Mouse (Mus musculus) kidney, embryonic 16.5 days (tissue): ENCODE measurements around the gene Rnf31. TPM values are rescaled to one million over a fixed set of nuclear protein-coding genes. Genes with fewer than 3 reads are reported as not detected.
A peak's percentile ranks its signal among the peaks of the same experiment; 100 is the strongest.

Experiments used
- ATAC-seq: fragments of 200-750 bp; cut with Nextera tagmentation; 2 replicates; pipeline ENCODE4 v1.8.0; 2017; ENCODE audit warnings: moderate TSS enrichment; ENCODE audit not compliant: low FRiP score, low TSS enrichment
- H3K27ac ChIP-seq: fragments of 300-500 bp; sonication (generic); 2 replicates; pipeline ENCODE4 v1.5.1; 2014; ENCODE audit warnings: low read length
- H3K27me3 ChIP-seq: fragments of 300-500 bp; sonication (generic); 2 replicates; pipeline ENCODE4 v1.6.1; 2014; ENCODE audit warnings: low read length, control low read depth, mixed read lengths; ENCODE audit not compliant: insufficient read depth
- H3K36me3 ChIP-seq: fragments of 300-500 bp; sonication (generic); 2 replicates; pipeline ENCODE4 v1.6.1; 2014; ENCODE audit warnings: low read length, control low read depth, mixed read lengths; ENCODE audit not compliant: insufficient read depth
- H3K4me1 ChIP-seq: fragments of 300-500 bp; sonication (generic); 2 replicates; pipeline ENCODE4 v1.6.1; 2014; ENCODE audit warnings: low read length, control low read depth, mixed read lengths; ENCODE audit not compliant: insufficient read depth
- H3K4me2 ChIP-seq: fragments of 300-500 bp; sonication (generic); replicated peaks from 2 replicates; pipeline ENCODE4 v1.6.1; 2014; ENCODE audit warnings: low read depth, low read length
- H3K4me3 ChIP-seq: fragments of 300-500 bp; sonication (generic); 2 replicates; pipeline ENCODE4 v1.5.1; 2014; ENCODE audit warnings: mild to moderate bottlenecking, low read length
- H3K9ac ChIP-seq: fragments of 300-500 bp; sonication (generic); replicated peaks from 2 replicates; pipeline ENCODE4 v1.6.1; 2014; ENCODE audit warnings: low read length
- H3K9me3 ChIP-seq: fragments of 300-500 bp; sonication (generic); 2 replicates; pipeline ENCODE4 v1.6.1; 2016; ENCODE audit warnings: low read length, control low read depth
- WGBS: fragments of 180-500 bp; shearing (Covaris S2); extraction: QIAGEN DNeasy Blood & Tissue Kit; methylation state at CpG from one replicate; pipeline ENCODE4 v1.1.7; 2014; 5-methylcytosine and 5-hydroxymethylcytosine counted together
- polyA plus RNA-seq: library from polyadenylated mRNA; unstranded; fragments of >200 nt; fragmentation: Nextera tagmentation; extraction: Ambion mirVana; gene quantifications from 2 replicates; pipeline ENCODE4 v1.2.1, GENCODE M21; 2015

Rnf31 gene
- polyA plus RNA-seq, 1 experiment from 2014 or later, result 21.3 TPM

- peak; percentile 90 for ATAC-seq
- H3K9ac ChIP-seq, result peak within 1 kb of the TSS; percentile 18
- no peaks in the 10 kb centered on the region for H3K9me3 ChIP-seq
- H3K27me3 ChIP-seq, result no peaks in the 10 kb centered on the region
- 18% methylated on average over 21 of the region's 21 CpGs for WGBS
- 0 out of 2 replicates have a peak, but pooled peaks cover 5% of the 10 kb centered on the region for H3K4me1 ChIP-seq
- peak within 1 kb of the TSS; percentile 13; the same call in 1 of the 2 replicates for H3K27ac ChIP-seq
- H3K4me3 ChIP-seq, result peak within 1 kb of the TSS; percentile 38
- no peaks in the 10 kb centered on the region for H3K36me3 ChIP-seq
- H3K4me2 ChIP-seq, result peak within 1 kb of the TSS; percentile 49
Observed at GRCm38 (mm10) chr14:55617822-55618221, 26.3 kb downstream of the Rnf31 start, which contains the start of gene Rec8. Gene Rec8, plus strand, starts transcription at chr14:55618037.

GRCm38 (mm10) chr14:55618486-55619195 lies 27.1 kb downstream of the Rnf31 start:
- Histone ChIP-seq H3K4me2 (peak overlapping the region; percentile 49), H3K27ac (peak overlapping the region; percentile 13; the same call in 1 of the 2 replicates), H3K27me3 (no peaks in the 10 kb centered on the region), H3K36me3 (peaks cover 3% of the 10 kb centered on the region; the same call in 1 of the 2 replicates), H3K9ac (peak overlapping the region; percentile 18), H3K4me1 (0 out of 2 replicates have a peak, but pooled peaks cover 5% of the 10 kb centered on the region), H3K9me3 (no peaks in the 10 kb centered on the region), H3K4me3 (peak overlapping the region; percentile 38)
- WGBS, result 38% methylated on average over 22 of the region's 22 CpGs
- ATAC-seq, result peak; percentile 43; the same call in 1 of the 2 replicates

- Histone ChIP-seq H3K9ac (no peak overlapping the region), H3K27ac (no peak overlapping the region), H3K27me3 (no peaks in the 10 kb centered on the region), H3K4me3 (no peak overlapping the region), H3K36me3 (peaks cover 93% of the 10 kb centered on the region), H3K9me3 (no peaks in the 10 kb centered on the region), H3K4me1 (no peaks in the 10 kb centered on the region), H3K4me2 (no peak overlapping the region)
- WGBS, result 76% methylated on average over 27 of the region's 27 CpGs
- ATAC-seq, result no peak
Observed at GRCm38 (mm10) chr14:55628077-55628827, 36.7 kb downstream of the Rnf31 start.

GRCm38 (mm10) chr14:55629312-55629711 lies 37.8 kb downstream of the Rnf31 start:
- ATAC-seq, result no peak
- WGBS, result 60% methylated on average over 5 of the region's 5 CpGs
- H3K27me3 ChIP-seq, result no peaks in the 10 kb centered on the region
- H3K4me3 ChIP-seq, result no peak overlapping the region
- H3K4me2 ChIP-seq, result no peak overlapping the region
- H3K36me3 ChIP-seq, result peaks cover 88% of the 10 kb centered on the region
- H3K9ac ChIP-seq, result no peak overlapping the region
- no peak overlapping the region for H3K27ac ChIP-seq
- no peaks in the 10 kb centered on the region for H3K9me3 ChIP-seq
- peaks cover 1% of the 10 kb centered on the region for H3K4me1 ChIP-seq

- Histone ChIP-seq H3K9me3 (no peaks in the 10 kb centered on the region), H3K27ac (peak overlapping the region; percentile 72; the same call in 1 of the 2 replicates), H3K4me2 (peak overlapping the region; percentile 86), H3K36me3 (peaks cover 57% of the 10 kb centered on the region), H3K4me3 (peak overlapping the region; percentile 76), H3K27me3 (no peaks in the 10 kb centered on the region), H3K9ac (peak overlapping the region; percentile 83), H3K4me1 (peaks cover 9% of the 10 kb centered on the region)
- 2% methylated on average over 23 of the region's 23 CpGs for WGBS
- peak; percentile 60 for ATAC-seq
Observed at GRCm38 (mm10) chr14:55634874-55635522, 43.5 kb downstream of the Rnf31 start.

GRCm38 (mm10) chr14:55635523-55636007 lies 44.1 kb downstream of the Rnf31 start, which contains the start of gene Ipo4:
Gene Ipo4, minus strand, starts transcription at chr14:55635957.
- Histone ChIP-seq H3K27ac (peak within 1 kb of the TSS; percentile 72; the same call in 1 of the 2 replicates), H3K4me3 (peak within 1 kb of the TSS; percentile 76), H3K4me2 (peak within 1 kb of the TSS; percentile 86), H3K36me3 (peaks cover 57% of the 10 kb centered on the region), H3K9me3 (no peaks in the 10 kb centered on the region), H3K27me3 (no peaks in the 10 kb centered on the region), H3K9ac (peak within 1 kb of the TSS; percentile 83), H3K4me1 (peaks cover 9% of the 10 kb centered on the region)
- WGBS, result 1% methylated on average over 33 of the region's 33 CpGs
- peak; percentile 87 for ATAC-seq

GRCm38 (mm10) chr14:55637795-55638194 lies 46.3 kb downstream of the Rnf31 start, which contains the start of gene Gm49378:
Gene Gm49378, minus strand, starts transcription at chr14:55637895.
- no peak for ATAC-seq
- H3K4me3 ChIP-seq, result no peak within 1 kb of the TSS

GRCm38 (mm10) chr14:55640816-55641215 lies 49.3 kb downstream of the Rnf31 start:
- Histone ChIP-seq H3K27ac (no peak overlapping the region), H3K36me3 (peaks cover 36% of the 10 kb centered on the region), H3K4me3 (no peak overlapping the region), H3K27me3 (no peaks in the 10 kb centered on the region), H3K9ac (no peak overlapping the region), H3K4me2 (no peak overlapping the region), H3K4me1 (peaks cover 21% of the 10 kb centered on the region), H3K9me3 (no peaks in the 10 kb centered on the region)
- 95% methylated on average over 14 of the region's 14 CpGs for WGBS
- ATAC-seq, result no peak

More at GRCm38 (mm10) chr14:55637795-55638194, 46.3 kb downstream of the Rnf31 start, which contains the start of gene Gm49378:
- no peak within 1 kb of the TSS for H3K27ac ChIP-seq
- H3K36me3 ChIP-seq, result peaks cover 44% of the 10 kb centered on the region
- no peaks in the 10 kb centered on the region for H3K27me3 ChIP-seq
- no peaks in the 10 kb centered on the region for H3K9me3 ChIP-seq
- 91% methylated on average over 9 of the region's 9 CpGs for WGBS
- no peak within 1 kb of the TSS for H3K9ac ChIP-seq
- peaks cover 16% of the 10 kb centered on the region for H3K4me1 ChIP-seq
- no peak within 1 kb of the TSS for H3K4me2 ChIP-seq

- no peak overlapping the region for H3K27ac ChIP-seq
- H3K36me3 ChIP-seq, result peaks cover 36% of the 10 kb centered on the region
- no peaks in the 10 kb centered on the region for H3K9me3 ChIP-seq
- WGBS, result 95% methylated on average over 13 of the region's 13 CpGs
- H3K4me2 ChIP-seq, result no peak overlapping the region
- peaks cover 21% of the 10 kb centered on the region for H3K4me1 ChIP-seq
- no peak overlapping the region for H3K4me3 ChIP-seq
- H3K27me3 ChIP-seq, result no peaks in the 10 kb centered on the region
- no peak overlapping the region for H3K9ac ChIP-seq
- no peak for ATAC-seq
Observed at GRCm38 (mm10) chr14:55641291-55641690, 49.8 kb downstream of the Rnf31 start.
